Mouse (Mus musculus): Measurements from ENCODE around the gene Pamr1. TPM values are rescaled to one million over a fixed set of nuclear protein-coding genes. Genes with fewer than 3 reads are reported as not detected.

Gene Pamr1
- total RNA-seq, 2 experiments from 2014 or later = 3.3 to 7.4 TPM

DNA sequence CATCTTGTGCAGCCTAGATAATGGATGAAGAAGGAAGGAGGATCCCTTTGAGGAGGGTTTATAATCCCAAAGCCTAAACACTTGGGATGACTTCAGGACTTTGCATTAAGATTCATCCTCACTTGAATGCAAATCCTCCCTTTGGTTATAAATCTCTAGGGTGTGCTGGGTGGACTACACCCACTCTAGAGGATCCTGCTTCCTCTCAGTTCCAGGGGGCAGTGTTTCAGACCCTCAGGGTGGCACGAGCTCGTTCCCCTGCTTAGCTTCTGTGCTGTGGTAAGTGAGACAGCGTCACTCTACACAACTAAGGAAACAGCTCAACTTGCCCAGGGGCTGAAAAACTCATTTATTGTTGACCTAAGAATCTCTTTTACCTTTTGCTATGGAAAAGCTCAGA, 1.8 kb downstream of the Pamr1 start:
- no peak for DNase-seq
- TF ChIP-seq CTCF (IDR thresholded peaks at IDR 0.05) = no peak
- Histone ChIP-seq H3K4me3 (peak overlapping the region; percentile 68), H3K27ac (peak overlapping the region; percentile 4)
- intact Hi-C loops (cut with DNase I) = no loop called here

DNA sequence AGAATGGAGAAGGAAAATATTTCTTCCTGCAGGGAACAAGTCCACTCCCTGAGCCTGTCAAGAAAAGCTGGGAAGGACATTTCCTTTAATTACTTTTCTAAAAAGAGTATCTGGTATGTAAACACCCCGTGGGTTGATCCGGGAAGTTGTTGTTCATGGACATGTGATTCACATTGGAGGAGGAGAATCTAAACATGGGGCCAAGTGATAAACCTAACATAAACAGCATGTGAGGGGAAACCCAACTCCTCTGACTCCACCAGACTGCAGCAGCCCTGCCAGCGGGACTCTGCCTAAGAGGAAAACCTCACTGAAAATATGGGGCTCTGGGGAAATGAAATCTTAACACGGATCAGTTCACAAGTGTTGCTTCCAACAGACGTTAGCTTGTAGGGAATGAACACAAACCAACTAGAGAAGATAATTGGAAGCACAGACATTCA, 2.3 kb downstream of the Pamr1 start:
- peak overlapping the region; percentile 68 for H3K4me3 ChIP-seq
- no peak for TF ChIP-seq CTCF (IDR thresholded peaks at IDR 0.05)
- peak overlapping the region; percentile 4 for H3K27ac ChIP-seq
- intact Hi-C loops (cut with DNase I) = no loop called here
- peak; percentile 61 for DNase-seq

DNA sequence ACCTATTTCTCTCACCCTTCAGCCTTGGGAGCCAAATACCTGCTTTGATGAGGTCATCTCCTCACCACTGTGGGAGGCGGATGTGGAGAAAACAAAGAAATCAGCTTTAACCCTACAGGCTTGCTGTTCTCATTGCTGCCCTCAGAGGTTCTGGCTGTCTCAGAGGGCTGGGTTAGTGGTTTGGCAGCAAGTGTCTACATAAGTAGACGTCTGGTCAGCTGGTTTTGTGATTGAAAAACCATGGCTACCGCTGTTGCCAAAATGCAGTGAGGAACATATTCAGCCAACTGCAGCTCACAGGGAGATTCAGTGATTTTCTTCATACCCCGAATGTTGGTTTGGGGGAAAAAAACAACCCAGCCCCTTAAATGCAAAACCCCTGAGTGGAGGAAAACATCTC, 7.3 kb downstream of the Pamr1 start:
- DNase-seq = no peak
- intact Hi-C loops (cut with DNase I) = no loop called here

DNA sequence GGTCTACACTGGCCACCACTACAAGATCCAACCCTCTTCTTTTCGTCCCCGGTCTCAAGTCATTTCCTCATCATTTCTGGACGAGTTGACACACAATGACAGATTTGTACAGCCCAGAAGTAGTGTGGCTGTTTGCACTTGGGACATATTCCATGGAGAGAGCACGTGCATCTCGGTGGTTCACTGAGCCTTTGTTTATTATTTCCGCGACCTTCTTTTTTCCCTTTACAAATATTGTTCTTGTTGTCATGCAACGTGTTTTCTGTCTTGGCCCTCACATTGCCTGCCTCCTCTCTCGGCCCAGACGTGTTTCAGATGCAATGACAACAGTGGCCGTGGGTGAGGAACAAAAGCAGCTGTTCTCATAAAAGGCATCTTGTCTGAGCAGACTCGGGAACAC, 9.2 kb downstream of the Pamr1 start:
- no peak overlapping the region for H3K4me3 ChIP-seq
- intact Hi-C loops (cut with DNase I) = no loop called here
- H3K27ac ChIP-seq = no peak overlapping the region
- no peak for TF ChIP-seq CTCF (IDR thresholded peaks at IDR 0.05)
- DNase-seq = no peak

More for the DNA sequence above, 7.3 kb downstream of the Pamr1 start:
- no peak for TF ChIP-seq CTCF (IDR thresholded peaks at IDR 0.05)
- Histone ChIP-seq H3K27ac (no peak overlapping the region), H3K4me3 (no peak overlapping the region)

- no peak overlapping the region for H3K27ac ChIP-seq
- intact Hi-C loops (cut with DNase I) = no loop called here
- no peak for TF ChIP-seq CTCF (IDR thresholded peaks at IDR 0.05)
- no peak overlapping the region for H3K4me3 ChIP-seq
- DNase-seq = no peak
Observed at GRCm38 (mm10) chr2:102563848-102564247, 14.0 kb downstream of the Pamr1 start.

DNA sequence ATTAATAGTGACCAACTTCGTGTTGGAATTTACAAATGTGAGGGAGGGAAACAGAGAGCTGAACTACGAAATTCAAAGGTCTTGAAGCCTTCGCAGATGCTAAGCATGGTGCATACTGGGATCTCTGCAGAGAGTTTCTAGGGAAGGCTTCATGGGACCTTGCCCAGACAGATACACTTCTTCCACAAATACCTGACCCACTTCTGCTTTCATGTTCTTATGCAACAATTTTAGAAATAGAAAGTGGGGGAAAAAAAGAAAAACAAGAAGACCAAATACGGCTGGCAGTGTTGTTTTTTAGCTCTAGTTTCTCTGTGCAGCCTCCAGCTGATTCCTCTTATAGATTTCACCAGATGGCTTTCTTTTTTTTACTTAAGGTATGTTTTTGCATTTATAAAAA, 29.4 kb downstream of the Pamr1 start:
- intact Hi-C loops (cut with DNase I) = no loop called here
- Histone ChIP-seq H3K4me3 (no peak overlapping the region), H3K27ac (no peak overlapping the region)
- TF ChIP-seq CTCF (IDR thresholded peaks at IDR 0.05) = no peak
- no peak for DNase-seq

DNA sequence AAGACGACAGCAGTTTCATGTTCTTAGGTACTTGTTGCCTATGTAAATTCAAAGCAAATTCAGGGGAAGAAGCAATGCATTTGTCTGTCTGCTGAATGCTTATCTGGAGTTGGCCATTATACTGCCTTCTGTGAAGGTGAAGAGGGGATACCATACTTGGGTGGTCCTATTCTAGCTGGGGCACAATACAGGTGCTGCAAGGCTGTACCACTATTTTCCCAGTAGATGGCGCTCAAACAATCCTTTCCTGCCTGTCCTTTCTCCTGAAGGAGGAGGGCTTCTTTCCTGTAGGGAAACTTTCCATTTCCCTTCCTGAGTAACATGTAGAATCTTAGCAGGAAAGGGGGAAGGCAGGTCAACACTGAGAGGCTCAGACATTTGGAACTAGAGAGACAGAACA, 40.2 kb downstream of the Pamr1 start:
- peak; percentile 82 for TF ChIP-seq CTCF (IDR thresholded peaks at IDR 0.05)
- DNase-seq = no peak
- intact Hi-C loops (cut with DNase I) = loop anchor here (10.0 kb wide), 1 partner anchor 425 kb away; no protein-coding TSS in a partner anchor
- Histone ChIP-seq H3K4me3 (no peak overlapping the region), H3K27ac (no peak overlapping the region)

GRCm38 (mm10) chr2:102594535-102594934, 44.7 kb downstream of the Pamr1 start:
- Histone ChIP-seq H3K4me3 (no peak overlapping the region), H3K27ac (no peak overlapping the region)
- no peak for DNase-seq
- intact Hi-C loops (cut with DNase I) = loop anchor here (10.0 kb wide), 1 partner anchor 420 kb away; no protein-coding TSS in a partner anchor
- TF ChIP-seq CTCF (IDR thresholded peaks at IDR 0.05) = no peak

DNA sequence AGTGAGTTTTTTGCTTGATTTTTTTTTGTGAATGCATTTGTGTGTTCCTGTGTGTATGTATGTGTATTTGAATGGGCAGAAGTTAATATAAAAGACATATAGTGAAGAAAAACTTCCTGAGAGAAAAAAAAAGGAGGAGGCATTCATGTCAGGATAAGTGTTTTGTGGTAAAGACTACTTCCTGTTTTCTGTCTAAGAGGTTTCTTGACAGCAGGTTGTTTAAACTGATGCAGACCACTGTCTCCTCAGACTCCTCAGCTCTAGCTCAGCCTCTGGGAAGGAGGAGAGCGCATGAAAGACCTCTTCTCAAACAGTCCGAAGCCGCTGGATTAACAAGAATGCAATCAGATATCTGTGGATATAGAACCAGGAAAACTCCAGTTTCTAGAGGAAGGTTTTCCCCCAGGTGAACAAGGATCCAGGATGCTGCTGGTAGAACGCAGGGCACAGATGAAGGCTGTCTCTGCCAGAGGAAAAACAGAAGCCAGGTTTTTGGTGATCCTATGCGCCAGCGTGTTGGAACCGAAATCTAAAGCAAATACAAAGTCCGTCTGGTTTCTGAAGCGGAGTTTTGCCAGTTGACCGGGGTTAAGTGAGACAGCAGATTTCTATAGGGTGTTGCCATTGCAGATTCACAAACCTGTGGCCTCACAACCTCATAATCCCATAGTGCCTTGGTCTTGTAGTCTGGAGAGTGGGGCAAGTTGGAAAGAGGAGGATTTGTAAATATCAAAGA, 45.8 kb downstream of the Pamr1 start:
- Histone ChIP-seq H3K27ac (no peak overlapping the region), H3K4me3 (no peak overlapping the region)
- intact Hi-C loops (cut with DNase I) = loop anchor here (10.0 kb wide), 1 partner anchor 419 kb away; no protein-coding TSS in a partner anchor
- no peak for DNase-seq
- TF ChIP-seq CTCF (IDR thresholded peaks at IDR 0.05) = no peak

GRCm38 (mm10) chr2:102598911-102599721, 49.3 kb downstream of the Pamr1 start:
- TF ChIP-seq CTCF (IDR thresholded peaks at IDR 0.05) = no peak
- H3K27ac ChIP-seq = no peak overlapping the region
- intact Hi-C loops (cut with DNase I) = loop anchor here (10.0 kb wide), 1 partner anchor 416 kb away; no protein-coding TSS in a partner anchor
- no peak for DNase-seq
- H3K4me3 ChIP-seq = no peak overlapping the region

DNA sequence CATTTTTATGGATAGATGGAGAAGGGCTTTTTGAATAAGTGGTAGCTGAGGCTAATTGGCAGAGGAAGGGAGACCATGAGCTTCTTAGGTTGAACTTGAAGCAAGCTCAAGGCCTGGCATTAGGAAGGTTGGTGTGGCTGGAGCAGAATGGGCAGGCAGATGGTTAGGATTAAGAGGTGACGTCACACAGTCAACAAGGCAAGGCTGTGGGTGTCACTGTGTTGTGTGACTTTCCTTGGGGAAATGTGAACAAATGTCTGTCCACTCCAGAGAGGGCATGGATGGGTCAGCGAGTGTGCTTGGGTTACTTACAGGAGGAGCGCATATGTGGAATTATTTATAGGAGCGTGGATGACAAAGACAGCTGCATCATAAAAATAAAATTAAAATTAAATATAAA, 50.7 kb downstream of the Pamr1 start:
- DNase-seq = no peak
- Histone ChIP-seq H3K4me3 (no peak overlapping the region), H3K27ac (no peak overlapping the region)
- TF ChIP-seq CTCF (IDR thresholded peaks at IDR 0.05) = no peak
- intact Hi-C loops (cut with DNase I) = no loop called here

GRCm38 (mm10) chr2:102610485-102610884, 60.7 kb downstream of the Pamr1 start:
- intact Hi-C loops (cut with DNase I) = no loop called here
- TF ChIP-seq CTCF (IDR thresholded peaks at IDR 0.05) = no peak

GRCm38 (mm10) chr2:102616637-102617036, 66.8 kb downstream of the Pamr1 start:
- no peak overlapping the region for H3K4me3 ChIP-seq
- no peak for TF ChIP-seq CTCF (IDR thresholded peaks at IDR 0.05)
- no peak overlapping the region for H3K27ac ChIP-seq
- no peak for DNase-seq
- intact Hi-C loops (cut with DNase I) = no loop called here

More at GRCm38 (mm10) chr2:102610485-102610884, 60.7 kb downstream of the Pamr1 start:
- Histone ChIP-seq H3K27ac (no peak overlapping the region), H3K4me3 (no peak overlapping the region)
- DNase-seq = no peak

All from gastrocnemius, adult 2 months (tissue).